Mouse (Mus musculus): Measurements from ENCODE around the gene Myo3a. TPM values are rescaled to one million over a fixed set of nuclear protein-coding genes. Genes with fewer than 3 reads are reported as not detected.

Myo3a gene
- polyA plus RNA-seq, 1 experiment from 2014 or later, result not detected

GRCm38 (mm10) chr2:22651826-22652225 is 424.5 kb downstream of the Myo3a start:
- TF ChIP-seq CTCF (IDR thresholded peaks at IDR 0.05; ENCODE audit: low read depth) (no peak), EP300 (IDR thresholded peaks at IDR 0.05; ENCODE audit: low read depth) (no peak)
- DNase-seq (no peak), ATAC-seq (no peak)
- H3K27ac ChIP-seq (ENCODE audit: low read depth), result no peak overlapping the region
- H3K36me3 ChIP-seq (replicated peaks; ENCODE audit: insufficient read depth, low read length), result no peaks in the 10 kb centered on the region
- no peaks in the 10 kb centered on the region for H3K9me3 ChIP-seq (ENCODE audit: low read length)
- no peak overlapping the region for H3K4me3 ChIP-seq (ENCODE audit: low read depth, low read length)
- H3K4me2 ChIP-seq (ENCODE audit: low read depth, low read length), result no peak overlapping the region
- no peaks in the 10 kb centered on the region for H3K27me3 ChIP-seq (ENCODE audit: insufficient read depth, low read length)
- no peak overlapping the region for H3K9ac ChIP-seq (replicated peaks)
- WGBS (ENCODE audit: insufficient replicate concordance), result 63% methylated on average over 4 of the region's 4 CpGs
- no peaks in the 10 kb centered on the region for H3K4me1 ChIP-seq (ENCODE audit: insufficient read depth)

- ATAC-seq, result no peak
Observed at GRCm38 (mm10) chr2:22663731-22664130, 436.4 kb downstream of the Myo3a start.

More at GRCm38 (mm10) chr2:22663731-22664130, 436.4 kb downstream of the Myo3a start:
- H3K9me3 ChIP-seq (ENCODE audit: low read length), result no peaks in the 10 kb centered on the region
- DNase-seq, result no peak
- TF ChIP-seq EP300 (IDR thresholded peaks at IDR 0.05; ENCODE audit: low read depth), result no peak
- TF ChIP-seq CTCF (IDR thresholded peaks at IDR 0.05; ENCODE audit: low read depth), result no peak
- H3K27me3 ChIP-seq (ENCODE audit: insufficient read depth, low read length), result no peaks in the 10 kb centered on the region
- no peak overlapping the region for H3K27ac ChIP-seq (ENCODE audit: low read depth)
- 63% methylated on average over 1 of the region's 1 CpGs for WGBS (ENCODE audit: insufficient replicate concordance)
- no peaks in the 10 kb centered on the region for H3K36me3 ChIP-seq (replicated peaks; ENCODE audit: insufficient read depth, low read length)
- no peaks in the 10 kb centered on the region for H3K4me1 ChIP-seq (ENCODE audit: insufficient read depth)
- H3K9ac ChIP-seq (replicated peaks), result no peak overlapping the region
- H3K4me3 ChIP-seq (ENCODE audit: low read depth, low read length), result no peak overlapping the region
- H3K4me2 ChIP-seq (ENCODE audit: low read depth, low read length), result no peak overlapping the region

Small RNA genes lying within 50 kb of the gene (microRNA-seq; reads per million reads assigned to microRNA genes)
- gene Gm23636, result not detected
- not detected for gene Mir3967
